Comparison of ENCODE assay signal across 8 mouse cellular contexts in the genomic region with DNA sequence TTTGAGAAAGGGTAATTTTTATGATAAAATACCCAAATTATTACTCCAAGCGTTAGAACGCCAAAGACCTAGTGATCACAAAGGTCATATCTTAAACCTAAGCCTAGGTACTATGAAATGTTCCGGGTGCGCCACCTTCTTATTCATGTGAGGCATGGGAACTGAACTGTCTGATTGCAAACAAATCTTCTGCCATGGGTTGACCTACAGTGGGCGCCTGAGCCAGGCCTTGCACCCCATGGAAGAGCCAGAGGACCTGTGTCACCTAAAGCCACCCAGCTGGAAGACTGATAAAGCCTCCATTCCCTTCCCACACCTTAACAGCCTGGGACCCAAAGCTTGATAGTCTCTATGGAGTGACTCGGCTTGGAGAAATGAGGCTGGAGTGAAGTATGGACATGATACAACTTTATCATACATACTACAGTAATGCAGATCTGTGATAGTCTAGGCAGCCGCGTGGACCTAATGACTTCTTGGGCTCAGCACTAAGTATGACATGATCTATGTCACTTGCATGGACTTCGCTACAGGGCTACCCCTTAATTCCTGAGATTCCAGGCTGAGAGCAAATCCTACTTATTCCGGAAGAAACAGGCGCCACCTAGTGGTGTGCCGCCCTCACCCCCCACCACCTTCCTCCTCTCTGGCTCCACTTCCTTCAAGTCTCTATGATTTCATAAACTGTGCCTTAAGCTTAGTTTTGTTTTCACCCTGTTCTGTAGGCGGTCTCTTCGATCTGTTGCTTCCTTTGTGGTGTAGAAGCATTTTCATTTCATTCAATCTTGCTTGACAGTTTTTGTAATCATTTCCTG. TPM values are rescaled to one million over a fixed set of nuclear protein-coding genes. Genes with fewer than 3 reads are reported as not detected.
DNase-seq lines count a peak whose midpoint lies in the region; ATAC-seq lines count a peak whose summit lies in the region.

No protein-coding gene starts in this region.

- DNase-seq in R1 (ENCODE audit: low read depth, low spot score) (peak; percentile 56), MN1 (ENCODE audit: low spot score) (no peak)
- DNase-seq in cerebellum, adult 9-11 months, result peak; percentile 49
- DNase-seq in frontal cortex, postnatal 14 days (ENCODE audit: low spot score in 2 of 2), result peak; percentile 18 to 54
- peak; percentile 72 for DNase-seq in hindbrain, embryonic 14.5 days (ENCODE audit: low spot score)
- peak; percentile 58 to 59 for DNase-seq in left cerebral cortex, adult 18-20 months (ENCODE audit: low spot score in 2 of 2)
- peak; percentile 69 to 74 for DNase-seq in lung, postnatal 4 days
- DNase-seq in right cerebral cortex, postnatal 14 days, result peak; percentile 72

- H3K9ac ChIP-seq in hindbrain, embryonic 14.5 days, result no peak overlapping the region

- no peaks in the 10 kb centered on the region for H3K27me3 ChIP-seq in hindbrain, embryonic 14.5 days (ENCODE audit: control insufficient read depth, insufficient read depth, low read length)

- 0 out of 2 replicates have a peak overlapping the region, but pooled peaks have one; percentile 70 for H3K4me3 ChIP-seq in hindbrain, embryonic 14.5 days (replicated peaks; ENCODE audit: low read length)

- H3K27ac ChIP-seq in hindbrain, embryonic 14.5 days, result peak overlapping the region; percentile 91

- no peaks in the 10 kb centered on the region for H3K9me3 ChIP-seq in hindbrain, embryonic 14.5 days (ENCODE audit: control insufficient read depth, low read length)

- WGBS in hindbrain, embryonic 14.5 days, result 51% methylated on average over 14 of the region's 14 CpGs

- peaks cover 21% of the 10 kb centered on the region for H3K4me1 ChIP-seq in hindbrain, embryonic 14.5 days (replicated peaks; ENCODE audit: control insufficient read depth, insufficient read depth, low read length)

- peak overlapping the region; percentile 76 for H3K4me2 ChIP-seq in hindbrain, embryonic 14.5 days (replicated peaks)

- no peaks in the 10 kb centered on the region for H3K36me3 ChIP-seq in hindbrain, embryonic 14.5 days (replicated peaks; ENCODE audit: control insufficient read depth, insufficient read depth)

- ATAC-seq in hindbrain, embryonic 14.5 days (ENCODE audit: low FRiP score), result no peak

RNA-seq across cellular contexts. Expression of a gene that starts 1.0 kb away (rescaled TPM):
- polyA plus RNA-seq in hindbrain, embryonic 14.5 days (2014; fragmentation: Nextera tagmentation; extraction: Ambion mirVana), result 16.7 and 22.0 TPM in 2 replicates
- total RNA-seq in left cerebral cortex, adult 18-20 months (2021), result 10 to 100 TPM; 14.4 to 15.0 TPM
